Mouse (Mus musculus): ENCODE results near the gene Nup93.

- TF ChIP-seq ZKSCAN1 (IDR thresholded peaks at IDR 0.05; ENCODE audit: borderline replicate concordance, low read depth, low read length) (no peak), IRF4 (IDR thresholded peaks at IDR 0.05; ENCODE audit: low read depth, low read length) (peak; percentile 68), MEF2A (IDR thresholded peaks at IDR 0.05; ENCODE audit: borderline replicate concordance, low read depth, low read length) (peak; percentile 60; the same call in 1 of the 2 replicates), CTCF (conservative IDR thresholded peaks at IDR 0.05 in 1 of 2, IDR thresholded peaks at IDR 0.05 in 1 of 2; ENCODE audit: low read depth in 2 of 2, low read length in 2 of 2) (no peak), POLR2A (IDR thresholded peaks at IDR 0.05; ENCODE audit: low read depth, low read length) (peak; percentile 68), GABPA (IDR thresholded peaks at IDR 0.05; ENCODE audit: insufficient replicate concordance, low read depth, low read length) (no peak), SIN3A (IDR thresholded peaks at IDR 0.05; ENCODE audit: low read length) (peak; percentile 59; the same call in 1 of the 2 replicates), MAX (IDR thresholded peaks at IDR 0.05; ENCODE audit: low read length) (0 out of 2 replicates have a peak, but pooled peaks have one; percentile 74), USF1 (IDR thresholded peaks at IDR 0.05; ENCODE audit: low read depth, low read length) (no peak), JUN (IDR thresholded peaks at IDR 0.05; ENCODE audit: insufficient read depth, low read depth, low read length) (no peak), E2F4 (IDR thresholded peaks at IDR 0.05; ENCODE audit: insufficient replicate concordance, low read depth, low read length) (no peak), POLR2AphosphoS2 (IDR thresholded peaks at IDR 0.05; ENCODE audit: low read depth, low read length) (no peak), ZC3H11A (IDR thresholded peaks at IDR 0.05; ENCODE audit: low read depth, low read length) (no peak)
Observed at GRCm38 (mm10) chr8:94365410-94365981, 151.1 kb downstream of the Nup93 start.
